Mouse (Mus musculus) forebrain, embryonic 11.5 days (tissue): ENCODE data around the gene Phf24. TPM values are rescaled to one million over a fixed set of nuclear protein-coding genes. Genes with fewer than 3 reads are reported as not detected.
"Not testable (repeated sequence)": the region's sequence is repeated elsewhere in the genome, so short reads cannot be mapped to it uniquely, and the experiment has no call there.

Experiments
- ATAC-seq: fragments of 200-750 bp; cut with Nextera tagmentation; replicated peaks from 2 replicates; pipeline ENCODE4 v1.8.0; 2017; ENCODE audit warnings: moderate TSS enrichment; ENCODE audit not compliant: low FRiP score
- DNase-seq: peaks from one replicate; pipeline ENCODE4 v3.0.0-alpha.2; 2017; ENCODE audit warnings: low spot score
- H3K27ac ChIP-seq: fragments of 300-500 bp; sonication (generic); 2 replicates; pipeline ENCODE4 v1.5.1; 2014; ENCODE audit warnings: low read depth, low read length
- H3K27me3 ChIP-seq: fragments of 300-500 bp; sonication (generic); 2 replicates; pipeline ENCODE4 v1.6.1; 2014; ENCODE audit warnings: mild to moderate bottlenecking, low read length, mixed read lengths; ENCODE audit not compliant: control insufficient read depth, insufficient read depth
- H3K36me3 ChIP-seq: fragments of 300-500 bp; sonication (generic); 2 replicates; pipeline ENCODE4 v1.6.1; 2014; ENCODE audit warnings: mild to moderate bottlenecking, low read length, moderate library complexity, mixed read lengths; ENCODE audit not compliant: control insufficient read depth, insufficient read depth
- H3K4me1 ChIP-seq: fragments of 300-500 bp; sonication (generic); replicated peaks from 2 replicates; pipeline ENCODE4 v1.6.1; 2014; ENCODE audit warnings: low read length, mixed read lengths; ENCODE audit not compliant: control insufficient read depth, insufficient read depth
- H3K4me2 ChIP-seq: fragments of 300-500 bp; sonication (generic); 2 replicates; pipeline ENCODE4 v1.6.1; 2014; ENCODE audit warnings: low read depth, mild to moderate bottlenecking, low read length, moderate library complexity, mixed read lengths; ENCODE audit not compliant: severe bottlenecking
- H3K4me3 ChIP-seq: fragments of 300-500 bp; sonication (generic); 2 replicates; pipeline ENCODE4 v1.5.1; 2014; ENCODE audit warnings: low read depth, low read length
- H3K9ac ChIP-seq: fragments of 300-500 bp; sonication (generic); 2 replicates; pipeline ENCODE4 v1.6.1; 2014; ENCODE audit warnings: low read length
- H3K9me3 ChIP-seq: fragments of 300-500 bp; sonication (generic); 2 replicates; pipeline ENCODE4 v1.6.1; 2016; ENCODE audit warnings: low read length, mixed read lengths; ENCODE audit not compliant: control insufficient read depth
- WGBS: fragments of 180-500 bp; shearing (Covaris S2); extraction: QIAGEN DNeasy Blood & Tissue Kit; methylation state at CpG from one replicate; pipeline ENCODE4 v1.1.7; 2014; 5-methylcytosine and 5-hydroxymethylcytosine counted together
- polyA plus RNA-seq: library from polyadenylated mRNA; unstranded; fragments of >200 nt; fragmentation: Nextera tagmentation; extraction: Ambion mirVana; gene quantifications from 2 replicates; pipeline ENCODE4 v1.2.1, GENCODE M21; 2014

The Phf24 gene
- polyA plus RNA-seq, 1 experiment from 2014 or later: 1.3 TPM

- WGBS: 66% methylated on average over 4 of the region's 4 CpGs
- no peak for ATAC-seq
- no peak overlapping the region for H3K4me3 ChIP-seq
Measured at GRCm38 (mm10) chr4:42972952-42973351, 56.5 kb downstream of the Phf24 start.

GRCm38 (mm10) chr4:42973868-42974267, 57.4 kb downstream of the Phf24 start:
- DNase-seq: no peak
- H3K4me3 ChIP-seq: no peak overlapping the region
- no peaks in the 10 kb centered on the region for H3K27me3 ChIP-seq
- H3K36me3 ChIP-seq: no peaks in the 10 kb centered on the region; the same call in 1 of the 2 replicates
- WGBS: 89% methylated on average over 5 of the region's 5 CpGs
- H3K9me3 ChIP-seq: no peaks in the 10 kb centered on the region
- H3K27ac ChIP-seq: no peak overlapping the region
- H3K4me1 ChIP-seq: no peaks in the 10 kb centered on the region
- no peak for ATAC-seq
- no peak overlapping the region for H3K9ac ChIP-seq
- H3K4me2 ChIP-seq: no peak overlapping the region

More at GRCm38 (mm10) chr4:42972952-42973351, 56.5 kb downstream of the Phf24 start:
- Histone ChIP-seq H3K27me3 (no peaks in the 10 kb centered on the region), H3K9me3 (no peaks in the 10 kb centered on the region), H3K36me3 (no peaks in the 10 kb centered on the region; the same call in 1 of the 2 replicates), H3K9ac (no peak overlapping the region), H3K4me1 (no peaks in the 10 kb centered on the region), H3K27ac (no peak overlapping the region), H3K4me2 (no peak overlapping the region)
- no peak for DNase-seq

- 93% methylated on average over 4 of the region's 4 CpGs for WGBS
- H3K9me3 ChIP-seq: no peaks in the 10 kb centered on the region
- no peaks in the 10 kb centered on the region for H3K4me1 ChIP-seq
- H3K4me3 ChIP-seq: no peak overlapping the region
- H3K4me2 ChIP-seq: no peak overlapping the region
- no peak overlapping the region for H3K9ac ChIP-seq
- DNase-seq (no peak), ATAC-seq (no peak)
- H3K27ac ChIP-seq: no peak overlapping the region
- no peaks in the 10 kb centered on the region for H3K27me3 ChIP-seq
- peaks cover 2% of the 10 kb centered on the region; the same call in 1 of the 2 replicates for H3K36me3 ChIP-seq
Measured at GRCm38 (mm10) chr4:42978062-42978461, 61.6 kb downstream of the Phf24 start.

GRCm38 (mm10) chr4:42980467-42980866, 64.0 kb downstream of the Phf24 start:
- WGBS: 91% methylated on average over 7 of the region's 8 CpGs
- H3K9me3 ChIP-seq, H3K4me2 ChIP-seq: not testable (repeated sequence)

GRCm38 (mm10) chr4:42988296-42988695, 71.8 kb downstream of the Phf24 start:
- H3K9ac ChIP-seq: no peak overlapping the region
- DNase-seq: no peak
- ATAC-seq: no peak
- H3K27me3 ChIP-seq: no peaks in the 10 kb centered on the region
- no peak overlapping the region for H3K27ac ChIP-seq
- no peaks in the 10 kb centered on the region for H3K9me3 ChIP-seq
- WGBS: 86% methylated on average over 1 of the region's 1 CpGs
- H3K4me1 ChIP-seq: no peaks in the 10 kb centered on the region
- no peak overlapping the region for H3K4me2 ChIP-seq
- no peak overlapping the region for H3K4me3 ChIP-seq
- peaks cover 30% of the 10 kb centered on the region for H3K36me3 ChIP-seq

More at GRCm38 (mm10) chr4:42980467-42980866, 64.0 kb downstream of the Phf24 start:
- H3K4me3 ChIP-seq, H3K27me3 ChIP-seq, ATAC-seq, H3K27ac ChIP-seq, DNase-seq, H3K9ac ChIP-seq, H3K4me1 ChIP-seq: not testable (repeated sequence)
- peaks cover 13% of the 10 kb centered on the region; the same call in 1 of the 2 replicates for H3K36me3 ChIP-seq

Other genes with a start within 250 kb of the Phf24 start
- 0.96 and 1.8 TPM in 2 replicates for gene 4930578G10Rik, start 181.1 kb upstream of the Phf24 start, polyA plus RNA-seq
- gene Ccl19, start 160.1 kb upstream of the Phf24 start, polyA plus RNA-seq: not detected in 2 replicates
- gene Ccl21a, start 142.7 kb upstream of the Phf24 start, polyA plus RNA-seq: 0.27 and 0.39 TPM in 2 replicates
- gene Fam205a1, start 62.8 kb upstream of the Phf24 start, polyA plus RNA-seq: 0.08 and 0.28 TPM in 2 replicates
- gene Gm12394, start 59.9 kb upstream of the Phf24 start, polyA plus RNA-seq: 0.33 and 0.43 TPM in 2 replicates
- 0.84 and 1.00 TPM in 2 replicates for gene Fam205c, start 42.4 kb upstream of the Phf24 start, polyA plus RNA-seq
- 16.4 and 24.7 TPM in 2 replicates for gene Dnajb5, start 33.2 kb downstream of the Phf24 start, polyA plus RNA-seq
- gene 1700022I11Rik, start 52.9 kb downstream of the Phf24 start, polyA plus RNA-seq: 0.56 and 0.96 TPM in 2 replicates
- 653 and 672 TPM in 2 replicates for gene Vcp, start 83.8 kb downstream of the Phf24 start, polyA plus RNA-seq
- gene Fancg, start 93.8 kb downstream of the Phf24 start, polyA plus RNA-seq: 24.6 and 24.7 TPM in 2 replicates
- 25.8 and 26.1 TPM in 2 replicates for gene Pigo, start 109.2 kb downstream of the Phf24 start, polyA plus RNA-seq
- 378 and 409 TPM in 2 replicates for gene Stoml2, start 115.0 kb downstream of the Phf24 start, polyA plus RNA-seq
- gene Fam214b, start 129.6 kb downstream of the Phf24 start, polyA plus RNA-seq: 28.1 and 28.9 TPM in 2 replicates
- gene Unc13b, start 142.3 kb downstream of the Phf24 start, polyA plus RNA-seq: 22.9 and 23.0 TPM in 2 replicates